Mouse (Mus musculus) myocyte (in vitro differentiated cells): ENCODE measurements around the gene Adk. TPM values are rescaled to one million over a fixed set of nuclear protein-coding genes. Genes with fewer than 3 reads are reported as not detected.

ENCODE experiments used
- H3K27me3 ChIP-seq: one replicate; pipeline ENCODE4 v1.6.1; 2011; ENCODE audit not compliant: control insufficient read depth, insufficient read depth, insufficient read length
- H3K36me3 ChIP-seq: one replicate; pipeline ENCODE4 v1.6.1; 2011; ENCODE audit not compliant: control insufficient read depth, insufficient read depth
- H3K4me2 ChIP-seq: one replicate; pipeline ENCODE4 v1.6.1; 2011; ENCODE audit warnings: low read depth, control low read depth
- H3K4me3 ChIP-seq: one replicate; pipeline ENCODE4 v1.5.1; 2011; ENCODE audit warnings: mild to moderate bottlenecking, control low read depth, moderate library complexity
- H3K79me2 ChIP-seq: one replicate; pipeline ENCODE4 v1.6.1; 2011; ENCODE audit not compliant: control insufficient read depth, insufficient read depth
- H3ac ChIP-seq: one replicate; pipeline ENCODE4 v1.6.1; 2011; ENCODE audit not compliant: control insufficient read depth, insufficient read length
- CEBPB ChIP-seq: IDR thresholded peaks from 2 replicates; pipeline ENCODE4 v1.6.1; 2011; ENCODE audit warnings: mild to moderate bottlenecking, moderate library complexity; ENCODE audit not compliant: poor library complexity, insufficient read depth, severe bottlenecking
- E2F4 ChIP-seq: IDR thresholded peaks from one replicate; pipeline ENCODE4 v1.6.1; 2011; ENCODE audit warnings: mild to moderate bottlenecking, control low read depth, moderate library complexity; ENCODE audit not compliant: insufficient read depth
- MAX ChIP-seq: IDR thresholded peaks from one replicate; pipeline ENCODE4 v1.6.1; 2011; ENCODE audit warnings: low read depth, mild to moderate bottlenecking, control low read depth
- MYOD1 ChIP-seq, 3 experiments: IDR thresholded peaks; one replicate each; pipeline ENCODE4 v1.6.1; 2011; ENCODE audit warnings: control low read depth in 2 of 3, low read depth in 2 of 3, mild to moderate bottlenecking in 2 of 3, moderate library complexity in 1 of 3; ENCODE audit not compliant: insufficient read length in 2 of 3, control insufficient read depth in 1 of 3
- MYOG ChIP-seq, 3 experiments: IDR thresholded peaks; one replicate each; pipeline ENCODE4 v1.6.1; 2011; ENCODE audit warnings: control low read depth in 2 of 3, low read depth in 2 of 3, mild to moderate bottlenecking in 2 of 3; ENCODE audit not compliant: insufficient read length in 2 of 3, control insufficient read depth in 1 of 3, insufficient read depth in 1 of 3
- POLR2A ChIP-seq: IDR thresholded peaks from one replicate; pipeline ENCODE4 v1.6.1; 2011; ENCODE audit warnings: low read depth, mild to moderate bottlenecking, control low read depth, moderate library complexity; ENCODE audit not compliant: insufficient read length
- POLR2AphosphoS2 ChIP-seq: IDR thresholded peaks from one replicate; pipeline ENCODE4 v1.6.1; 2011; ENCODE audit warnings: low read depth, control low read depth; ENCODE audit not compliant: insufficient read length
- REST ChIP-seq: IDR thresholded peaks from one replicate; pipeline ENCODE4 v1.6.1; 2011; ENCODE audit warnings: mild to moderate bottlenecking, control low read depth, moderate library complexity; ENCODE audit not compliant: insufficient read depth, insufficient read length
- SRF ChIP-seq: IDR thresholded peaks from one replicate; pipeline ENCODE4 v1.6.1; 2011; ENCODE audit warnings: low read depth; ENCODE audit not compliant: control insufficient read depth, insufficient read length
- TCF12 ChIP-seq: IDR thresholded peaks from one replicate; pipeline ENCODE4 v1.6.1; 2011; ENCODE audit warnings: mild to moderate bottlenecking, control low read depth; ENCODE audit not compliant: poor library complexity, insufficient read depth, severe bottlenecking
- TCF3 ChIP-seq: IDR thresholded peaks from one replicate; pipeline ENCODE4 v1.6.1; 2011; ENCODE audit warnings: low read depth, control low read depth; ENCODE audit not compliant: insufficient read length
- USF1 ChIP-seq: IDR thresholded peaks from one replicate; pipeline ENCODE4 v1.6.1; 2011; ENCODE audit warnings: low read depth, mild to moderate bottlenecking, control low read depth, moderate library complexity
- polyA plus RNA-seq: library from polyadenylated mRNA; unstranded; fragments of >200 nt; fragmentation: generic; extraction: Trizol; gene quantifications from one replicate; pipeline ENCODE4 v1.2.1, GENCODE M21; 2012; ENCODE audit warnings: missing spikeins

The Adk gene
- polyA plus RNA-seq, 1 experiment = 37.2 TPM

GRCm38 (mm10) chr14:21411524-21411923 lies 359.1 kb downstream of the Adk start:
- Histone ChIP-seq H3K4me3 (no peak overlapping the region), H3K36me3 (no peaks in the 10 kb centered on the region), H3K27me3 (no peaks in the 10 kb centered on the region), H3K4me2 (no peak overlapping the region), H3K79me2 (no peaks in the 10 kb centered on the region), H3ac (no peak overlapping the region)
- TF ChIP-seq POLR2AphosphoS2 = no peak
- no peak for TF ChIP-seq REST
- TF ChIP-seq MAX = no peak
- TF ChIP-seq MYOG (IDR thresholded peaks at IDR 0.05; ENCODE audit: control insufficient read depth in 1 of 3, insufficient read depth in 1 of 3, insufficient read length in 2 of 3, low read depth in 2 of 3) = no peak
- no peak for TF ChIP-seq SRF
- no peak for TF ChIP-seq POLR2A
- TF ChIP-seq CEBPB = no peak
- no peak for TF ChIP-seq TCF3
- no peak for TF ChIP-seq USF1
- TF ChIP-seq TCF12 = no peak
- no peak for TF ChIP-seq E2F4

- Histone ChIP-seq H3K36me3 (no peaks in the 10 kb centered on the region), H3K79me2 (no peaks in the 10 kb centered on the region), H3K4me2 (no peak overlapping the region), H3K27me3 (no peaks in the 10 kb centered on the region), H3K4me3 (no peak overlapping the region), H3ac (no peak overlapping the region)
- TF ChIP-seq MYOD1 (IDR thresholded peaks at IDR 0.05; ENCODE audit: control insufficient read depth in 1 of 3, insufficient read length in 2 of 3, low read depth in 2 of 3) = no peak
- no peak for TF ChIP-seq TCF12
- TF ChIP-seq MYOG (IDR thresholded peaks at IDR 0.05; ENCODE audit: control insufficient read depth in 1 of 3, insufficient read depth in 1 of 3, insufficient read length in 2 of 3, low read depth in 2 of 3) = no peak
- no peak for TF ChIP-seq POLR2A
- TF ChIP-seq MAX = no peak
- TF ChIP-seq POLR2AphosphoS2 = no peak
- TF ChIP-seq TCF3 = no peak
- no peak for TF ChIP-seq E2F4
- no peak for TF ChIP-seq USF1
- no peak for TF ChIP-seq SRF
- no peak for TF ChIP-seq CEBPB
- no peak for TF ChIP-seq REST
Measured at GRCm38 (mm10) chr14:21418332-21418731, 366.0 kb downstream of the Adk start.

DNA sequence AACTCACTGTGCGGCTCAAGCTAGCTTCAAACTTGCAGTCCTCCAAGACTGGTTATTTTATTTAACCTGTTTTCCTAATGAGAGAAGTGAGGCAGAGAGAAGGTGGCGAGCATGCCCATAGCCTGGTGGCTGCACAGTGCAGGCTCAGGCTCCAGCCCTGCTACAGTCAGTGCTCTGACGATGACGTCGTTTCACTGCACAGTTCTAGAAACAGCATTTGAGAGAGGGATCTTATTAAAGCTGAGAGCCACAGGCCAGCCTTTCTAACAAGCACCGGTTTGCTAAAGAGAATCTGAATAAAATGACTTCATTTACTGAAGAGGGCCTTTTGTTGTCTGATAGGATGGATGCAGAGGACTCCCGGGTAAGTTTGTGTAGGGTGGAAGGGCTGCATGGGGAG lies 375.0 kb downstream of the Adk start:
- H3K79me2 ChIP-seq = no peaks in the 10 kb centered on the region
- no peak overlapping the region for H3K4me3 ChIP-seq
- TF ChIP-seq POLR2AphosphoS2 = no peak
- no peak for TF ChIP-seq MYOG (IDR thresholded peaks at IDR 0.05; ENCODE audit: control insufficient read depth in 1 of 3, insufficient read depth in 1 of 3, insufficient read length in 2 of 3, low read depth in 2 of 3)
- TF ChIP-seq USF1 = no peak
- no peak for TF ChIP-seq TCF3
- TF ChIP-seq TCF12 = no peak
- TF ChIP-seq CEBPB = no peak
- no peak for TF ChIP-seq POLR2A
- TF ChIP-seq MYOD1 (IDR thresholded peaks at IDR 0.05; ENCODE audit: control insufficient read depth in 1 of 3, insufficient read length in 2 of 3, low read depth in 2 of 3) = no peak
- TF ChIP-seq SRF = no peak
- TF ChIP-seq E2F4 = no peak
- no peak for TF ChIP-seq REST
- no peak for TF ChIP-seq MAX

GRCm38 (mm10) chr14:21433415-21433814 lies 381.0 kb downstream of the Adk start:
- Histone ChIP-seq H3K27me3 (no peaks in the 10 kb centered on the region), H3ac (no peak overlapping the region), H3K36me3 (no peaks in the 10 kb centered on the region), H3K4me2 (no peak overlapping the region), H3K79me2 (no peaks in the 10 kb centered on the region), H3K4me3 (no peak overlapping the region)
- no peak for TF ChIP-seq E2F4
- no peak for TF ChIP-seq POLR2A
- TF ChIP-seq SRF = no peak
- no peak for TF ChIP-seq CEBPB
- TF ChIP-seq REST = no peak
- no peak for TF ChIP-seq TCF12
- TF ChIP-seq MYOG (IDR thresholded peaks at IDR 0.05; ENCODE audit: control insufficient read depth in 1 of 3, insufficient read depth in 1 of 3, insufficient read length in 2 of 3, low read depth in 2 of 3) = no peak
- TF ChIP-seq USF1 = no peak
- no peak for TF ChIP-seq POLR2AphosphoS2
- TF ChIP-seq MAX = no peak
- no peak for TF ChIP-seq MYOD1 (IDR thresholded peaks at IDR 0.05; ENCODE audit: control insufficient read depth in 1 of 3, insufficient read length in 2 of 3, low read depth in 2 of 3)
- no peak for TF ChIP-seq TCF3

More for the DNA sequence above, 375.0 kb downstream of the Adk start:
- Histone ChIP-seq H3K36me3 (no peaks in the 10 kb centered on the region), H3ac (no peak overlapping the region), H3K4me2 (no peak overlapping the region), H3K27me3 (no peaks in the 10 kb centered on the region)

GRCm38 (mm10) chr14:21433995-21434394 lies 381.6 kb downstream of the Adk start:
- H3K79me2 ChIP-seq = no peaks in the 10 kb centered on the region
- H3K4me3 ChIP-seq = no peak overlapping the region
- TF ChIP-seq E2F4 (no peak), USF1 (no peak), MYOG (IDR thresholded peaks at IDR 0.05; ENCODE audit: control insufficient read depth in 1 of 3, insufficient read depth in 1 of 3, insufficient read length in 2 of 3, low read depth in 2 of 3) (no peak), POLR2A (no peak), CEBPB (no peak), REST (no peak), MAX (no peak), POLR2AphosphoS2 (no peak), MYOD1 (IDR thresholded peaks at IDR 0.05; ENCODE audit: control insufficient read depth in 1 of 3, insufficient read length in 2 of 3, low read depth in 2 of 3) (no peak), SRF (no peak), TCF3 (no peak), TCF12 (no peak)
- H3K4me2 ChIP-seq = no peak overlapping the region
- H3K27me3 ChIP-seq = no peaks in the 10 kb centered on the region
- H3K36me3 ChIP-seq = no peaks in the 10 kb centered on the region
- no peak overlapping the region for H3ac ChIP-seq
